In genomic region chr4:117836204-117836767, GRCm38 (mm10) we compare ENCODE assay signal across 8 mouse cellular contexts. TPM values are rescaled to one million over a fixed set of nuclear protein-coding genes. Genes with fewer than 3 reads are reported as not detected.
A peak's percentile ranks its signal among the peaks of the same experiment; 100 is the strongest.
DNase-seq lines count a peak whose midpoint lies in the region; ATAC-seq and TF ChIP-seq lines count a peak whose summit lies in the region.

No protein-coding gene starts in this region.

- TF ChIP-seq POLR2A in CH12.LX (IDR thresholded peaks at IDR 0.05; ENCODE audit: low read depth, low read length): peak; percentile 26; the same call in 1 of the 2 replicates

- no peak for TF ChIP-seq EP300 in CH12.LX (IDR thresholded peaks at IDR 0.05; ENCODE audit: low read length)
- no peak for TF ChIP-seq EP300 in liver, embryonic 14.5 days (IDR thresholded peaks at IDR 0.05; ENCODE audit: low read depth)

- H3K4me1 ChIP-seq in CH12.LX (ENCODE audit: control insufficient read depth in 1 of 2, insufficient read depth in 2 of 2): peaks cover 3 to 39% of the 10 kb centered on the region in 2 experiments; a peak in 3 of 4 replicates
- H3K4me1 ChIP-seq in forebrain, embryonic 10.5 days: peaks cover 36% of the 10 kb centered on the region
- H3K4me1 ChIP-seq in heart, embryonic 15.5 days (replicated peaks): peaks cover 20% of the 10 kb centered on the region
- peaks cover 57 to 62% of the 10 kb centered on the region in 2 experiments for H3K4me1 ChIP-seq in liver, embryonic 14.5 days (replicated peaks; ENCODE audit: control insufficient read depth in 2 of 2, insufficient read depth in 2 of 2, low read length in 1 of 2)
- peaks cover 23% of the 10 kb centered on the region for H3K4me1 ChIP-seq in stomach, embryonic 15.5 days

- peaks cover 0 to 32% of the 10 kb centered on the region in 2 experiments for H3K36me3 ChIP-seq in CH12.LX (replicated peaks in 1 of 2; ENCODE audit: control insufficient read depth in 1 of 2, insufficient read depth in 1 of 2, low read length in 1 of 2)
- H3K36me3 ChIP-seq in forebrain, embryonic 10.5 days (replicated peaks): no peaks in the 10 kb centered on the region
- no peaks in the 10 kb centered on the region for H3K36me3 ChIP-seq in heart, embryonic 15.5 days
- peaks cover 40% of the 10 kb centered on the region for H3K36me3 ChIP-seq in liver, embryonic 14.5 days (replicated peaks; ENCODE audit: control insufficient read depth, insufficient read depth, low read depth)
- no peaks in the 10 kb centered on the region for H3K36me3 ChIP-seq in stomach, embryonic 15.5 days

- peak overlapping the region; percentile 41; the same call in 1 of the 2 replicates for H3K4me2 ChIP-seq in CH12.LX (ENCODE audit: insufficient read depth, low read depth, poor library complexity, severe bottlenecking)
- H3K4me2 ChIP-seq in heart, embryonic 15.5 days: peak overlapping the region; percentile 98
- H3K4me2 ChIP-seq in liver, embryonic 14.5 days (ENCODE audit: low read depth): peak overlapping the region; percentile 90
- peak overlapping the region; percentile 93 for H3K4me2 ChIP-seq in stomach, embryonic 15.5 days

- H3K9me3 ChIP-seq in CH12.LX (replicated peaks; ENCODE audit: low read length): no peaks in the 10 kb centered on the region
- no peaks in the 10 kb centered on the region for H3K9me3 ChIP-seq in forebrain, embryonic 10.5 days
- no peaks in the 10 kb centered on the region for H3K9me3 ChIP-seq in heart, embryonic 15.5 days (replicated peaks)
- no peaks in the 10 kb centered on the region for H3K9me3 ChIP-seq in liver, embryonic 14.5 days (ENCODE audit: control insufficient read depth, low read length)
- no peaks in the 10 kb centered on the region for H3K9me3 ChIP-seq in stomach, embryonic 15.5 days

- under 1% methylated on average over 46 of the region's 48 CpGs for WGBS in forebrain, embryonic 10.5 days
- WGBS in heart, embryonic 15.5 days: under 1% methylated on average over 45 of the region's 48 CpGs
- WGBS in liver, embryonic 14.5 days (ENCODE audit: insufficient replicate concordance): under 1% methylated on average over 48 of the region's 48 CpGs
- 0% methylated on average over 43 of the region's 48 CpGs for WGBS in stomach, embryonic 15.5 days

- peak overlapping the region; percentile 41; the same call in 1 of the 2 replicates for H3K27ac ChIP-seq in CH12.LX (ENCODE audit: insufficient read depth, low read depth)
- peak overlapping the region; percentile 92 for H3K27ac ChIP-seq in forebrain, embryonic 10.5 days
- peak overlapping the region; percentile 84 for H3K27ac ChIP-seq in heart, embryonic 15.5 days
- H3K27ac ChIP-seq in liver, embryonic 14.5 days: peak overlapping the region; percentile 99
- peak overlapping the region; percentile 93 for H3K27ac ChIP-seq in stomach, embryonic 15.5 days

- H3K79me2 ChIP-seq in CH12.LX (replicated peaks; ENCODE audit: control insufficient read depth, extremely low read depth, insufficient read depth, poor library complexity, severe bottlenecking): no peaks in the 10 kb centered on the region

- TF ChIP-seq CTCF in CH12.LX (conservative IDR thresholded peaks at IDR 0.05 in 1 of 2, IDR thresholded peaks at IDR 0.05 in 1 of 2; ENCODE audit: low read depth in 2 of 2, low read length in 2 of 2): no peak
- TF ChIP-seq CTCF in liver, embryonic 14.5 days (IDR thresholded peaks at IDR 0.05; ENCODE audit: low read depth): no peak

- no peak for TF ChIP-seq RAD21 in CH12.LX (IDR thresholded peaks at IDR 0.05; ENCODE audit: low read depth, low read length)

- peak overlapping the region; percentile 95 for H3K9ac ChIP-seq in CH12.LX (ENCODE audit: insufficient read depth, low read depth)
- peak overlapping the region; percentile 74 for H3K9ac ChIP-seq in heart, embryonic 15.5 days
- H3K9ac ChIP-seq in liver, embryonic 14.5 days (replicated peaks): peak overlapping the region; percentile 92
- H3K9ac ChIP-seq in stomach, embryonic 15.5 days: peak overlapping the region; percentile 69

- peaks cover 11% of the 10 kb centered on the region for H3K27me3 ChIP-seq in CH12.LX (replicated peaks)
- H3K27me3 ChIP-seq in forebrain, embryonic 10.5 days (ENCODE audit: poor library complexity, severe bottlenecking): peaks cover 29% of the 10 kb centered on the region
- no peaks in the 10 kb centered on the region for H3K27me3 ChIP-seq in heart, embryonic 15.5 days
- H3K27me3 ChIP-seq in liver, embryonic 14.5 days (ENCODE audit: control insufficient read depth, insufficient read depth, low read length): no peaks in the 10 kb centered on the region
- no peaks in the 10 kb centered on the region for H3K27me3 ChIP-seq in stomach, embryonic 15.5 days (replicated peaks)

- in situ Hi-C loops in CH12.LX (cut with MboI; ENCODE audit: low pct_ligation_motif_present, low pct_unique_long_range_greater_than_20kb, low sequenced_read_pairs): loop anchor here (25.0 kb wide), 1 partner anchor 251 kb away; no protein-coding TSS in a partner anchor

- ATAC-seq in heart, embryonic 15.5 days (replicated peaks; ENCODE audit: insufficient number of reproducible peaks, insufficient read depth, low FRiP score, low read depth): peak; percentile 86
- peak; percentile 74 for ATAC-seq in liver, embryonic 14.5 days (ENCODE audit: insufficient read depth)
- ATAC-seq in stomach, embryonic 15.5 days (ENCODE audit: insufficient read depth, low FRiP score, low read depth): peak; percentile 86

- dilution Hi-C loops in CH12.LX (cut with MboI; ENCODE audit: extremely low pct_ligation_motif_present, extremely low pct_unique_long_range_greater_than_20kb, low sequenced_read_pairs): no loop called here

- H3K4me3 ChIP-seq in CH12.LX (replicated peaks in 1 of 3; ENCODE audit: low read depth in 2 of 3, low read length in 2 of 3, poor library complexity in 1 of 3): peak overlapping the region; percentile 59 to 87 (median 82)
- H3K4me3 ChIP-seq in forebrain, embryonic 10.5 days: peak overlapping the region; percentile 72
- peak overlapping the region; percentile 76 for H3K4me3 ChIP-seq in heart, embryonic 15.5 days
- H3K4me3 ChIP-seq in liver, embryonic 14.5 days (ENCODE audit: insufficient read depth in 1 of 2, low read depth in 2 of 2, low read length in 2 of 2): peak overlapping the region; percentile 62 to 97
- H3K4me3 ChIP-seq in stomach, embryonic 15.5 days (replicated peaks): peak overlapping the region; percentile 58

- peak; percentile 87 for DNase-seq in CH12.LX (ENCODE audit: extremely low read depth)
- DNase-seq in c-Kit-positive CD71-negative TER-119-negative erythroid progenitor cells, embryonic 14.5 days (ENCODE audit: low read depth): peak; percentile 72
- peak; percentile 88 for DNase-seq in forebrain, embryonic 10.5 days (ENCODE audit: extremely low spot score, low spot score)
- DNase-seq in kidney, postnatal 25 days: peak; percentile 95 to 96
- DNase-seq in liver, embryonic 14.5 days (ENCODE audit: low read depth in 3 of 3, low spot score in 3 of 3): peak; percentile 80 to 92 (median 85)
- DNase-seq in neural tube, embryonic 10.5 days (ENCODE audit: extremely low spot score, low spot score): peak; percentile 93

RNA-seq across cellular contexts. Expression of gene Slc6a9, which starts 2.0 kb away (rescaled TPM):
- total RNA-seq in CH12.LX (2012; rRNA removed) (3.9 and 15.6 TPM in 2 replicates), CH12.LX (2014; rRNA removed) (1.8 and 4.0 TPM in 2 replicates)
- 7.8 and 9.1 TPM in 2 replicates for polyA plus RNA-seq in CH12.LX (2012; ENCODE audit: insufficient read length, low read depth)
- polyA plus RNA-seq in forebrain, embryonic 10.5 days (2016; fragmentation: Nextera tagmentation; extraction: Ambion mirVana): 7.0 and 9.1 TPM in 2 replicates
- polyA plus RNA-seq in heart, embryonic 15.5 days (2015; fragmentation: Nextera tagmentation; extraction: Ambion mirVana): 5.4 and 5.9 TPM in 2 replicates
- 52.6 and 56.3 TPM in 2 replicates for polyA plus RNA-seq in liver, embryonic 14.5 days (2012; rRNA removed)
- polyA plus RNA-seq in liver, embryonic 14.5 days (2014; fragmentation: Nextera tagmentation; extraction: Ambion mirVana): 31.5 and 33.1 TPM in 2 replicates
- 14.2 and 15.0 TPM in 2 replicates for polyA plus RNA-seq in stomach, embryonic 15.5 days (2015; fragmentation: Nextera tagmentation; extraction: Ambion mirVana)

RNA-seq across cellular contexts. Expression of gene Ccdc24, which starts 36.1 kb away (rescaled TPM):
- total RNA-seq in CH12.LX (2012; rRNA removed) (0.46 and 0.93 TPM in 2 replicates), CH12.LX (2014; rRNA removed) (not detected in 2 replicates)
- 0.40 and 0.81 TPM in 2 replicates for polyA plus RNA-seq in CH12.LX (2012; ENCODE audit: insufficient read length, low read depth)
- polyA plus RNA-seq in forebrain, embryonic 10.5 days (2016; fragmentation: Nextera tagmentation; extraction: Ambion mirVana): 1.2 TPM in 2 replicates
- polyA plus RNA-seq in heart, embryonic 15.5 days (2015; fragmentation: Nextera tagmentation; extraction: Ambion mirVana): 0.29 and 0.43 TPM in 2 replicates
- polyA plus RNA-seq in liver, embryonic 14.5 days (2012; rRNA removed): 0.57 and 0.77 TPM in 2 replicates
- polyA plus RNA-seq in liver, embryonic 14.5 days (2014; fragmentation: Nextera tagmentation; extraction: Ambion mirVana): 0.63 and 1.7 TPM in 2 replicates
- polyA plus RNA-seq in stomach, embryonic 15.5 days (2015; fragmentation: Nextera tagmentation; extraction: Ambion mirVana): 0.94 and 2.3 TPM in 2 replicates

RNA-seq across cellular contexts. Expression of gene B4galt2, which starts 47.0 kb away (rescaled TPM):
- 0.25 and 0.29 TPM in 2 replicates for total RNA-seq in CH12.LX (2012; rRNA removed)
- total RNA-seq in CH12.LX (2014; rRNA removed): not detected in 2 replicates
- 0.14 and 0.22 TPM in 2 replicates for polyA plus RNA-seq in CH12.LX (2012; ENCODE audit: insufficient read length, low read depth)
- 20.9 and 21.8 TPM in 2 replicates for polyA plus RNA-seq in forebrain, embryonic 10.5 days (2016; fragmentation: Nextera tagmentation; extraction: Ambion mirVana)
- polyA plus RNA-seq in heart, embryonic 15.5 days (2015; fragmentation: Nextera tagmentation; extraction: Ambion mirVana): 9.1 and 12.4 TPM in 2 replicates
- 2.1 and 2.4 TPM in 2 replicates for polyA plus RNA-seq in liver, embryonic 14.5 days (2012; rRNA removed)
- polyA plus RNA-seq in liver, embryonic 14.5 days (2014; fragmentation: Nextera tagmentation; extraction: Ambion mirVana): 1.5 and 1.7 TPM in 2 replicates
- polyA plus RNA-seq in stomach, embryonic 15.5 days (2015; fragmentation: Nextera tagmentation; extraction: Ambion mirVana): 16.6 and 17.9 TPM in 2 replicates

RNA-seq across cellular contexts. Expression of gene Atp6v0b, which starts 50.8 kb away (rescaled TPM):
- 169 and 186 TPM in 2 replicates for total RNA-seq in CH12.LX (2012; rRNA removed)
- total RNA-seq in CH12.LX (2014; rRNA removed): 165 and 176 TPM in 2 replicates
- polyA plus RNA-seq in CH12.LX (2012; ENCODE audit: insufficient read length, low read depth): 189 and 202 TPM in 2 replicates
- 160 and 166 TPM in 2 replicates for polyA plus RNA-seq in forebrain, embryonic 10.5 days (2016; fragmentation: Nextera tagmentation; extraction: Ambion mirVana)
- 197 and 216 TPM in 2 replicates for polyA plus RNA-seq in heart, embryonic 15.5 days (2015; fragmentation: Nextera tagmentation; extraction: Ambion mirVana)
- polyA plus RNA-seq in liver, embryonic 14.5 days (2012; rRNA removed): 118 and 122 TPM in 2 replicates
- polyA plus RNA-seq in liver, embryonic 14.5 days (2014; fragmentation: Nextera tagmentation; extraction: Ambion mirVana): 152 and 165 TPM in 2 replicates
- polyA plus RNA-seq in stomach, embryonic 15.5 days (2015; fragmentation: Nextera tagmentation; extraction: Ambion mirVana): 214 and 232 TPM in 2 replicates

RNA-seq across cellular contexts. Expression of gene Dph2, which starts 55.5 kb away (rescaled TPM):
- total RNA-seq in CH12.LX (2012; rRNA removed) (19.8 and 25.8 TPM in 2 replicates), CH12.LX (2014; rRNA removed) (20.9 and 21.5 TPM in 2 replicates)
- polyA plus RNA-seq in CH12.LX (2012; ENCODE audit: insufficient read length, low read depth): 15.2 and 20.8 TPM in 2 replicates
- 29.1 and 29.3 TPM in 2 replicates for polyA plus RNA-seq in forebrain, embryonic 10.5 days (2016; fragmentation: Nextera tagmentation; extraction: Ambion mirVana)
- polyA plus RNA-seq in heart, embryonic 15.5 days (2015; fragmentation: Nextera tagmentation; extraction: Ambion mirVana): 9.5 and 11.5 TPM in 2 replicates
- polyA plus RNA-seq in liver, embryonic 14.5 days (2012; rRNA removed): 6.8 and 6.9 TPM in 2 replicates
- 5.1 and 6.3 TPM in 2 replicates for polyA plus RNA-seq in liver, embryonic 14.5 days (2014; fragmentation: Nextera tagmentation; extraction: Ambion mirVana)
- polyA plus RNA-seq in stomach, embryonic 15.5 days (2015; fragmentation: Nextera tagmentation; extraction: Ambion mirVana): 16.6 and 16.7 TPM in 2 replicates

Comparison
In these comparisons a context has a peak if more than half of its experiments do, and no peak if none do; other contexts are left out.
1. Peak in every context shown above with its lines: DNase-seq, ATAC-seq, H3K4me3 ChIP-seq and H3K27ac ChIP-seq.
2. H3K27ac ChIP-seq: peak in every context shown above with its lines; median percentile 99 in liver, embryonic 14.5 days; 93 in stomach, embryonic 15.5 days; 92 in forebrain, embryonic 10.5 days; 84 in heart, embryonic 15.5 days; 41 in CH12.LX.
3. H3K4me2 ChIP-seq: peak in every context shown above with its lines; median percentile 98 in heart, embryonic 15.5 days; 93 in stomach, embryonic 15.5 days; 90 in liver, embryonic 14.5 days; 41 in CH12.LX.